Mouse (Mus musculus): Measurements from ENCODE around the gene Rnf151. TPM values are rescaled to one million over a fixed set of nuclear protein-coding genes. Genes with fewer than 3 reads are reported as not detected.
"Not testable (repeated sequence)": the region's sequence is repeated elsewhere in the genome, so short reads cannot be mapped to it uniquely, and the experiment has no call there.

The Rnf151 gene
- total RNA-seq, 2 experiments from 2014 or later: not detected

DNA sequence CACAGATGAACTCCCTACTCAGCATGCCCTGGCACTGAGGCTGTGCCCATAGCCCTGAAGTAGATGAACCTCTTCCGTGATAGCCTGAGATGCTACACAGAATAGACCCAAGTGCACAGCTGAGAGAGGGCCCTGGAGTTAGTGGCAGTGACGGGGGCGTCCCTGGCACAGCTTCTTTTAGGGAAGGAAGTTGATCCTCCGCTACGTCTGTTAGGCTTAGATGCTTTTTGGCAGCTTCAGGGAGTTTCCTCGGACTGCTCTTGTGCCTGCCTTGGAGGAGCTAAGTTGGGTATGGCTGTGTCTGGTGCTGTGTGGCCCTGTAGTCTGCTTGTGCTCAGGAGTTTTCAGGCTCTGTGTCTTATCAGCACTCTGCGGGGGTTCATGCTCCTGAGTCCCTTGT lies 43.6 kb downstream of the Rnf151 start:
- intact Hi-C loops (cut with DNase I): no loop called here
- peak in 1 of 2 experiments; percentile 90 for DNase-seq (ENCODE audit: low spot score in 2 of 2)

DNA sequence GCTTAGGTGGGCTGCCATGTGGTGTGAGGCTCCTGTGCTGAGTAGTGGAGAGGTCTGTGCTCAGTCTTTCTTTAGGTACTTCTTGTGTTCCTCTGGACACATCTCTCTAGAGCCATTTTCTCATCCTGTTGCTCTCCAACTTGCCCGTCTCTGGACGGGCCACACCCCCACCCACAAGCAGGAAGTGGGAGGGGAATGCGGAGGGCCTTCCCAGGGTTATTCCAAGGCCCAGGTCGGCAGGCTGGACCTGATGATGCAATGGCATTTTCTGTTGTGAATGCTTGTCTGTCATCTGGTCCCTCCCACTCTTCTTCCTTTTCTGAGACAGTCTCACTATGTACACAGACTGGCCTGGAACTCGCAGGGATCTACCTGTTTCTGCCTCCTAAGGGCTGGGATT lies 45.7 kb downstream of the Rnf151 start:
- no peak for DNase-seq (ENCODE audit: low spot score in 2 of 2)

GRCm38 (mm10) chr17:24671346-24671745 lies 46.5 kb downstream of the Rnf151 start:
- intact Hi-C loops (cut with DNase I): no loop called here

More for the DNA sequence above, 45.7 kb downstream of the Rnf151 start:
- intact Hi-C loops (cut with DNase I): no loop called here

DNA sequence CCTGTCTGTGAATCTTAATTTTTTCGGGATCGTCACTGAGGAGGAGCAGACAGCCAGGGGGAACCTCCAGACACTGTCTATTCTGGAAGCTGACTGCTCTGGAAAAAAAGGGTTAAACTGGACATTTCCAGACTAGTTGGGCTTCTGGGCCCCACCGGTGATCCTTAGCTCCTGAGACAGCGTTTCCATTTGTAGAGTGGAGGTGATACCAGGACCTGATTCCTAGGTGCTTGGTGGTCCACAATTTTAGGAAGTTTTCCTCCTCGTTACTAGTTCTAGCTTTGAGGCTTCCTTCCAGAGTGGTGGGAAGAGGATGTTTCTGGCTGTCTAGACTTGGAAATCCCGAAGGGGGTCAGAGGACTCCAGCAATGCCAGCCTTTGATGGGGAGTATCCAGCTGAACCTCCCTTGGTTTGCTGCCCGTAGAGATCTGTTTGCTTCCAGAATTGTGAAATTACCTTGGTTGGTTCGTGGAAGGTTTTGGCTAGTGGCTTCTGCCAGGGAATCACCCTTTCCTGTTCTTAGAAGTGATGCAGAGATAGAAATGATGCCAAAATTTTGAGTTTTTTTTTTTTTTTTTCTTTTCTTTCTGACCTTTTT lies 47.5 kb downstream of the Rnf151 start:
- DNase-seq (ENCODE audit: low spot score in 2 of 2): no peak
- intact Hi-C loops (cut with DNase I): no loop called here

More at GRCm38 (mm10) chr17:24671346-24671745, 46.5 kb downstream of the Rnf151 start:
- no peak for DNase-seq (ENCODE audit: low spot score in 2 of 2)

GRCm38 (mm10) chr17:24669545-24670245 lies 48.2 kb downstream of the Rnf151 start, which contains the start of gene Zfp598:
Zfp598 (plus strand) TSS chr17:24669687.
- DNase-seq (ENCODE audit: low spot score in 2 of 2): peak; percentile 94 to 96
- intact Hi-C loops (cut with DNase I): loop anchor here (5.0 kb wide), 1 partner anchor 37 kb away; the partner anchor contains the start of genes Nthl1 and Tsc2

DNA sequence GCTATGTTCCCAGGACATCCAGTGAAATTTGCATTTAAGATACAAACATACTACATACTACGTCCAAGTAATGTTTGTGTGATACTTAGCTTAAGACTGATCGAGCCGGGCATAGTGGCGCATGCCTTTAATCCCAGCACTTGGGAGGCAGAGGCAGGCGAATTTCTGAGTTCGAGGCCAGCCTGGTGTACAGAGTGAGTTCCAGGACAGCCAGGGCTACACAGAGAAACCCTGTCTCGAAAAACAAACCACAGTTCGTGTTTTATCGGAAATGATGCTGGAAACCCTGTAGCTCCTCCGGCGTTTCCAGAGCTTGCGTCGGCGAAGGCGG lies 48.7 kb downstream of the Rnf151 start:
- DNase-seq (ENCODE audit: low spot score in 2 of 2): not testable (repeated sequence)
- intact Hi-C loops (cut with DNase I): loop anchor here (5.0 kb wide), 1 partner anchor 37 kb away; the partner anchor contains the start of genes Nthl1 and Tsc2

DNA sequence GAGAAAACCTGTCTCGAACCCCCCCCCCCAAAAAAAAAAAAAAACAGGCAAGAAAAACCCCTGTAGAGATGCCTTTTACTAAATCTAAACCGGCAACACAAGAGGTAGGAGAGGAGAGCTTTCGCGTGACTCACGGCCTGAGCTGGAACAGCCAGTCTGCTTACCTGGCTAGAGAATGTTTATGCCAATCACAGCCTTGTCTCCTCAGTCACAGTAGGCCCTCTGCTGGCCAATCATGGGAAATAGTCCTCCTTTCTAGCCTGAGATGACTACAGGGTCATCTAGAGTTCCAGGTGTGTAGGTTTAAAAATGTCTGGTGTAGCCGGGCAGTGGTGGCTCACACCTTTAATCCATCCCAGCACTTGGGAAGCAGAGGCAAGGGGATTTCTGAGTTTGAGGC lies 50.4 kb downstream of the Rnf151 start:
- intact Hi-C loops (cut with DNase I): loop anchor here (5.0 kb wide), 1 partner anchor 35 kb away; the partner anchor contains the start of genes Nthl1 and Tsc2
- peak in 1 of 2 experiments; percentile 61 for DNase-seq (ENCODE audit: low spot score in 2 of 2)

DNA sequence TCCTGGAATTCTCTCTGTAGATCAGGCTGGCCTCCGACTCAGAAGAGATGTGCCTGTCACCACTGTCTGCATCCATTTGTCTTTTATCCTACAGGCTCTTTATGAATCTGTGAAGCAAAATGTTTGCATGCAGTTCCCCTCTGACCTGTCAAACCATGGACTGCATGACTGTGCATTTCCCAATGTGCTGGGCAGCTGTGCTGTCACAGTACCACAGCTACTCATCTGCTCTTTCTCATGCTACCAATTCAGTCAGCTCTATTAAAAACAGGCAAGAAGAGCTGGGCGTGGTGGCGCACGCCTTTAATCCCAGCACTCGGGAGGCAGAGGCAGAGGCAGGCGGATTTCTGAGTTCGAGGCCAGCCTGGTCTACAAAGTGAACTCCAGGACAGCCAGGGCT lies 50.9 kb downstream of the Rnf151 start:
- intact Hi-C loops (cut with DNase I): loop anchor here (5.0 kb wide), 1 partner anchor 35 kb away; the partner anchor contains the start of genes Nthl1 and Tsc2
- not testable (repeated sequence) for DNase-seq (ENCODE audit: low spot score in 2 of 2)

Other genes starting within 250 kb of the Rnf151 start
- gene E4f1, start 247.8 kb downstream of the Rnf151 start, total RNA-seq (2021): 10 to 100 TPM; 30.4 to 33.2 TPM
- 10 to 100 TPM; 70.2 to 72.3 TPM for gene Pgp, start 247.7 kb downstream of the Rnf151 start, total RNA-seq (2021)
- 1 to 10 TPM; 1.4 to 1.6 TPM for gene Bricd5, start 244.2 kb downstream of the Rnf151 start, total RNA-seq (2021)
- gene Mlst8, start 239.0 kb downstream of the Rnf151 start, total RNA-seq (2021): 10 to 100 TPM; 30.0 to 32.2 TPM
- 100 to 1,000 TPM; 115 to 121 TPM for gene Caskin1, start 229.5 kb downstream of the Rnf151 start, total RNA-seq (2021)
- gene Traf7, start 190.1 kb downstream of the Rnf151 start, total RNA-seq (2021): 10 to 100 TPM; 75.1 to 77.7 TPM
- 10 to 100 TPM; 53.4 to 59.5 TPM for gene Rab26, start 183.9 kb downstream of the Rnf151 start, total RNA-seq (2021)
- 10 to 100 TPM; 66.4 to 84.7 TPM for gene Pkd1, start 168.2 kb downstream of the Rnf151 start, total RNA-seq (2021)
- gene Tsc2, start 85.4 kb downstream of the Rnf151 start, total RNA-seq (2021): 100 to 1,000 TPM; 136 to 150 TPM
- 1 to 10 TPM; 3.3 to 6.5 TPM for gene Nthl1, start 85.4 kb downstream of the Rnf151 start, total RNA-seq (2021)
- gene Slc9a3r2, start 67.7 kb downstream of the Rnf151 start, total RNA-seq (2021): 10 to 100 TPM; 48.0 to 49.9 TPM
- 1 to 10 TPM in 1 of 2 experiments, not detected in 1; 1.2 TPM for gene Npw, start 59.6 kb downstream of the Rnf151 start, total RNA-seq (2021)
- 10 to 100 TPM; 38.5 to 39.3 TPM for gene Zfp598, start 48.4 kb downstream of the Rnf151 start, total RNA-seq (2021)
- gene Syngr3, start 28.1 kb downstream of the Rnf151 start, total RNA-seq (2021): 100 to 1,000 TPM; 203 to 214 TPM
- gene Gfer, start 21.9 kb downstream of the Rnf151 start, total RNA-seq (2021): 10 to 100 TPM; 19.9 to 20.2 TPM
- 1 to 10 TPM; 3.1 to 3.7 TPM for gene Noxo1, start 21.8 kb downstream of the Rnf151 start, total RNA-seq (2021)
- 10 to 100 TPM; 26.1 to 27.4 TPM for gene Tbl3, start 10.4 kb downstream of the Rnf151 start, total RNA-seq (2021)
- 100 to 1,000 TPM; 300 to 313 TPM for gene Rps2, start 53 bp upstream of the Rnf151 start, total RNA-seq (2021)
- 100 to 1,000 TPM; 196 to 198 TPM for gene Ndufb10, start 6.4 kb upstream of the Rnf151 start, total RNA-seq (2021)
- gene Rpl3l, start 9.8 kb upstream of the Rnf151 start, total RNA-seq (2021): under 1 TPM in 1 of 2 experiments, not detected in 1; 0.34 TPM
- 10 to 100 TPM; 31.4 to 35.8 TPM for gene Msrb1, start 18.6 kb upstream of the Rnf151 start, total RNA-seq (2021)
- gene Hs3st6, start 34.9 kb upstream of the Rnf151 start, total RNA-seq (2021): under 1 TPM; 0.48 to 0.73 TPM
- not detected for gene Meiob, start 86.2 kb upstream of the Rnf151 start, total RNA-seq (2021)
- gene Hagh, start 122.1 kb upstream of the Rnf151 start, total RNA-seq (2021): 100 to 1,000 TPM; 133 to 141 TPM
- gene Fahd1, start 132.3 kb upstream of the Rnf151 start, total RNA-seq (2021): 10 to 100 TPM; 17.6 to 20.9 TPM
- gene Igfals, start 147.9 kb upstream of the Rnf151 start, total RNA-seq (2021): not detected
- gene Nubp2, start 168.3 kb upstream of the Rnf151 start, total RNA-seq (2021): 10 to 100 TPM; 32.7 to 33.6 TPM
- 10 to 100 TPM; 57.9 to 58.0 TPM for gene Spsb3, start 168.6 kb upstream of the Rnf151 start, total RNA-seq (2021)
- gene Eme2, start 177.0 kb upstream of the Rnf151 start, total RNA-seq (2021): 10 to 100 TPM; 52.9 to 59.1 TPM
- 10 to 100 TPM; 64.6 to 69.9 TPM for gene Mrps34, start 177.1 kb upstream of the Rnf151 start, total RNA-seq (2021)
- 10 to 100 TPM; 47.4 to 47.5 TPM for gene Nme3, start 178.4 kb upstream of the Rnf151 start, total RNA-seq (2021)
- gene Mapk8ip3, start 218.9 kb upstream of the Rnf151 start, total RNA-seq (2021): 100 to 1,000 TPM; 345 to 372 TPM
- gene Jpt2, start 242.6 kb upstream of the Rnf151 start, total RNA-seq (2021): 1 to 10 TPM; 5.5 to 5.6 TPM

Measured in left cerebral cortex, postnatal 25 days (tissue).